Mouse (Mus musculus) megakaryocyte-erythroid progenitor cell, adult 5-6 weeks (primary cell): ENCODE data around the gene Sigmar1. TPM values are rescaled to one million over a fixed set of nuclear protein-coding genes. Genes with fewer than 3 reads are reported as not detected.
"Not testable (repeated sequence)": the region's sequence is repeated elsewhere in the genome, so short reads cannot be mapped to it uniquely, and the experiment has no call there.

Experiments
- ATAC-seq: replicated peaks from 2 replicates; pipeline ENCODE4 v1.8.0; 2016; ENCODE audit warnings: mild to moderate bottlenecking, inconsistent platforms; ENCODE audit not compliant: severe bottlenecking, poor library complexity, low FRiP score, low TSS enrichment
- total RNA-seq, 2 experiments: library from RNA; stranded (forward) in 1 of 2; stranded (reverse) in 1 of 2; fragments of 200-1000, 215-1000 nt in 1 of 2; fragments of >200 nt in 1 of 2; fragmentation: Nextera tagmentation in 1 of 2; gene quantifications; 2 replicates each; pipeline ENCODE4 v1.2.3; 2014 to 2017

The Sigmar1 gene
- total RNA-seq, 2 experiments from 2014 or later, result 53.7 to 57.2 TPM

DNA sequence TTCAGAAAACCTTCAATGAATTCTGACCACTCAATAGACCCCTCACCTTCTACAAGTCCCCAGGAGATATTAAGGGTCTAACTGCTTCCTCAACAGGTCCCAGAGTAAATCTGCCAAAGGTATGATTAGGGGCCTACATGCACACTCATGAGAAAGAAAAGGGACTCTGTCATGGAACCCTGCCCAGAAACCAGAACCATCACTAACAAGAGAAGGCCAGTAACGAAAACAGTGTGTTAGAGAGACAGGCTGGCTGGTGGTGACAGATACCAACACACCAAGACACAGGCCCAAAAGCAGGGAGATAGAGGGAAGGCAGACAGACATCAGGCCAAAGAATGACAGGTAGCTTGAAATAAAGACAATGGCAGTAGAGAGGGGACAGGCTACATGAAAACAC, 67.4 kb downstream of the Sigmar1 start:
- not testable (repeated sequence) for ATAC-seq

Other genes with a start within 250 kb of the Sigmar1 start
- not detected in 2 replicates for gene 1110017D15Rik, start 238.8 kb downstream of the Sigmar1 start, total RNA-seq (2014; fragmentation: Nextera tagmentation)
- not detected in 2 replicates for gene 1110017D15Rik, start 238.8 kb downstream of the Sigmar1 start, total RNA-seq (2017)
- gene Fam219a, start 186.6 kb downstream of the Sigmar1 start, total RNA-seq (2014; fragmentation: Nextera tagmentation), result 1.7 and 1.9 TPM in 2 replicates
- gene Fam219a, start 186.6 kb downstream of the Sigmar1 start, total RNA-seq (2017), result 0.11 and 0.52 TPM in 2 replicates
- not detected in 2 replicates for gene Dnaic1, start 186.4 kb downstream of the Sigmar1 start, total RNA-seq (2014; fragmentation: Nextera tagmentation)
- not detected in 2 replicates for gene Dnaic1, start 186.4 kb downstream of the Sigmar1 start, total RNA-seq (2017)
- gene Enho, start 115.8 kb downstream of the Sigmar1 start, total RNA-seq (2014; fragmentation: Nextera tagmentation), result not detected in 2 replicates
- gene Enho, start 115.8 kb downstream of the Sigmar1 start, total RNA-seq (2017), result not detected in 2 replicates
- not detected in 2 replicates for gene Cntfr, start 59.1 kb downstream of the Sigmar1 start, total RNA-seq (2014; fragmentation: Nextera tagmentation)
- not detected in 2 replicates for gene Cntfr, start 59.1 kb downstream of the Sigmar1 start, total RNA-seq (2017)
- 21.5 and 39.9 TPM in 2 replicates for gene Il11ra1, start 56.2 kb downstream of the Sigmar1 start, total RNA-seq (2014; fragmentation: Nextera tagmentation)
- 36.0 and 45.3 TPM in 2 replicates for gene Il11ra1, start 56.2 kb downstream of the Sigmar1 start, total RNA-seq (2017)
- gene Rpp25l, start 42.6 kb downstream of the Sigmar1 start, total RNA-seq (2014; fragmentation: Nextera tagmentation), result 37.5 and 44.7 TPM in 2 replicates
- 33.5 and 38.9 TPM in 2 replicates for gene Rpp25l, start 42.6 kb downstream of the Sigmar1 start, total RNA-seq (2017)
- 63.4 and 81.2 TPM in 2 replicates for gene Dctn3, start 33.0 kb downstream of the Sigmar1 start, total RNA-seq (2014; fragmentation: Nextera tagmentation)
- gene Dctn3, start 33.0 kb downstream of the Sigmar1 start, total RNA-seq (2017), result 50.6 and 80.7 TPM in 2 replicates
- not detected in 2 replicates for gene Arid3c, start 25.0 kb downstream of the Sigmar1 start, total RNA-seq (2014; fragmentation: Nextera tagmentation)
- gene Arid3c, start 25.0 kb downstream of the Sigmar1 start, total RNA-seq (2017), result not detected in 2 replicates
- 37.9 and 50.1 TPM in 2 replicates for gene Galt, start 929 bp downstream of the Sigmar1 start, total RNA-seq (2014; fragmentation: Nextera tagmentation)
- 28.0 and 31.0 TPM in 2 replicates for gene Galt, start 929 bp downstream of the Sigmar1 start, total RNA-seq (2017)
- gene Ccl27a, start 18.1 kb upstream of the Sigmar1 start, total RNA-seq (2014; fragmentation: Nextera tagmentation), result 11.7 and 35.2 TPM in 2 replicates
- 3.0 TPM in 1 of 2 replicates, not detected in the other for gene Ccl27a, start 18.1 kb upstream of the Sigmar1 start, total RNA-seq (2017)
- gene Gm21541, start 147.5 kb upstream of the Sigmar1 start, total RNA-seq (2014; fragmentation: Nextera tagmentation), result not detected in 2 replicates
- not detected in 2 replicates for gene Gm21541, start 147.5 kb upstream of the Sigmar1 start, total RNA-seq (2017)
- 1.6 and 1.9 TPM in 2 replicates for gene Gm20878, start 185.4 kb upstream of the Sigmar1 start, total RNA-seq (2014; fragmentation: Nextera tagmentation)
- 0.99 and 7.6 TPM in 2 replicates for gene Gm20878, start 185.4 kb upstream of the Sigmar1 start, total RNA-seq (2017)
- 0.33 and 0.42 TPM in 2 replicates for gene Fam205a4, start 209.9 kb upstream of the Sigmar1 start, total RNA-seq (2014; fragmentation: Nextera tagmentation)
- gene Fam205a4, start 209.9 kb upstream of the Sigmar1 start, total RNA-seq (2017), result not detected in 2 replicates